15 mouse cellular contexts compared by ENCODE assay signal in genomic region chr7:107642586-107643275, GRCm38 (mm10). TPM values are rescaled to one million over a fixed set of nuclear protein-coding genes. Genes with fewer than 3 reads are reported as not detected.
DNase-seq lines count a peak whose midpoint lies in the region; ATAC-seq lines count a peak whose summit lies in the region.
"Had no signal": no experiment of that assay in that cellular context is flagged by ENCODE, and none has a peak within 500 bp of the region (broad histone marks: within the 10 kb centered on the region; RNA-seq: fewer than 3 reads in every experiment).

No protein-coding gene starts in this region.

- H3K9ac ChIP-seq in embryonic facial prominence, embryonic 13.5 days = no peak overlapping the region
- H3K9ac ChIP-seq: heart, embryonic 15.5 days; midbrain, embryonic 12.5 days had no signal

- H3K4me1 ChIP-seq in embryonic facial prominence, embryonic 13.5 days = peaks cover 12% of the 10 kb centered on the region
- no peaks in the 10 kb centered on the region for H3K4me1 ChIP-seq in embryonic facial prominence, embryonic 10.5 days
- H3K4me1 ChIP-seq: heart, embryonic 15.5 days; midbrain, embryonic 12.5 days had no signal

- H3K36me3 ChIP-seq in embryonic facial prominence, embryonic 13.5 days = peaks cover 3% of the 10 kb centered on the region; the same call in 1 of the 2 replicates
- H3K36me3 ChIP-seq in embryonic facial prominence, embryonic 10.5 days (replicated peaks) = no peaks in the 10 kb centered on the region
- H3K36me3 ChIP-seq: G1E; heart, embryonic 15.5 days; midbrain, embryonic 12.5 days had no signal

- H3K27me3 ChIP-seq in embryonic facial prominence, embryonic 13.5 days = no peaks in the 10 kb centered on the region
- H3K27me3 ChIP-seq in embryonic facial prominence, embryonic 10.5 days (replicated peaks; ENCODE audit: low read depth, poor library complexity, severe bottlenecking) = no peaks in the 10 kb centered on the region
- H3K27me3 ChIP-seq: heart, embryonic 15.5 days; midbrain, embryonic 12.5 days had no signal

- ATAC-seq in embryonic facial prominence, embryonic 13.5 days (ENCODE audit: insufficient number of reproducible peaks, insufficient read depth, low FRiP score, low TSS enrichment, low read depth) = peak; percentile 72; the same call in 1 of the 2 replicates
- ATAC-seq in monocyte, adult 5-6 weeks (replicated peaks; ENCODE audit: insufficient number of reproducible peaks, low FRiP score, low TSS enrichment, poor library complexity, severe bottlenecking) = no peak

- intact Hi-C loops in left cerebral cortex, postnatal 4 days (cut with DNase I) = no loop called here

- no peak overlapping the region for H3K4me3 ChIP-seq in embryonic facial prominence, embryonic 13.5 days
- no peak overlapping the region for H3K4me3 ChIP-seq in embryonic facial prominence, embryonic 10.5 days
- H3K4me3 ChIP-seq: heart, embryonic 15.5 days; midbrain, embryonic 12.5 days had no signal

- WGBS in embryonic facial prominence, embryonic 13.5 days = 65% methylated on average over 7 of the region's 7 CpGs
- WGBS in embryonic facial prominence, embryonic 10.5 days = 84% methylated on average over 7 of the region's 7 CpGs

- no peak for DNase-seq in embryonic facial prominence, embryonic 10.5 days (ENCODE audit: low spot score)
- DNase-seq in left cerebral cortex, postnatal 4 days = peak; percentile 89
- no peak for DNase-seq in left cerebral cortex, adult 9 months (ENCODE audit: low spot score in 2 of 2)
- DNase-seq in testis, postnatal 10 days (ENCODE audit: low spot score) = peak; percentile 62
- DNase-seq in testis, postnatal 14 days (ENCODE audit: low spot score) = no peak
- no peak for DNase-seq in urinary bladder, postnatal 14 days (ENCODE audit: low spot score)
- DNase-seq: kidney, adult 11 months; lung, adult 18-20 months; right cerebral cortex, adult 18-20 months; thymus, postnatal 25 days had no signal

- no peak overlapping the region for H3K4me2 ChIP-seq in embryonic facial prominence, embryonic 13.5 days
- H3K4me2 ChIP-seq: heart, embryonic 15.5 days; midbrain, embryonic 12.5 days had no signal

- H3K9me3 ChIP-seq in embryonic facial prominence, embryonic 13.5 days = peaks cover 4% of the 10 kb centered on the region; the same call in 1 of the 2 replicates
- H3K9me3 ChIP-seq in embryonic facial prominence, embryonic 10.5 days = no peaks in the 10 kb centered on the region; the same call in 1 of the 2 replicates
- H3K9me3 ChIP-seq: heart, embryonic 15.5 days; midbrain, embryonic 12.5 days had no signal

- peak overlapping the region; percentile 8 for H3K27ac ChIP-seq in embryonic facial prominence, embryonic 13.5 days
- H3K27ac ChIP-seq in embryonic facial prominence, embryonic 10.5 days (replicated peaks) = no peak overlapping the region
- H3K27ac ChIP-seq: heart, embryonic 15.5 days; midbrain, embryonic 12.5 days had no signal

RNA-seq across cellular contexts. Expression of gene 5330417H12Rik, which starts 17.8 kb away (rescaled TPM):
- polyA plus RNA-seq in embryonic facial prominence, embryonic 13.5 days (2015; fragmentation: Nextera tagmentation; extraction: Ambion mirVana) = not detected in 2 replicates
- polyA plus RNA-seq in embryonic facial prominence, embryonic 10.5 days (2016; fragmentation: Nextera tagmentation; extraction: Ambion mirVana) = not detected in 2 replicates
- total RNA-seq in left cerebral cortex, postnatal 4 days (2021) = not detected
- not detected in 3 replicates for total RNA-seq in monocyte, adult 5-6 weeks (2017)
- total RNA-seq: G1E had no signal
- polyA plus RNA-seq: G1E; heart, embryonic 15.5 days; midbrain, embryonic 12.5 days had no signal

RNA-seq across cellular contexts. Expression of gene Ppfibp2, which starts 47.7 kb away (rescaled TPM):
- polyA plus RNA-seq in embryonic facial prominence, embryonic 13.5 days (2015; fragmentation: Nextera tagmentation; extraction: Ambion mirVana) = 11.5 and 13.8 TPM in 2 replicates
- 21.5 and 24.0 TPM in 2 replicates for polyA plus RNA-seq in embryonic facial prominence, embryonic 10.5 days (2016; fragmentation: Nextera tagmentation; extraction: Ambion mirVana)
- 1 to 10 TPM; 2.6 to 2.9 TPM for total RNA-seq in left cerebral cortex, postnatal 4 days (2021)
- 7.1 to 20.0 TPM (median 12.9 TPM) in 3 replicates for total RNA-seq in monocyte, adult 5-6 weeks (2017)
- polyA plus RNA-seq: G1E had no signal

Comparison
In these comparisons a context has a peak if more than half of its experiments do, and no peak if none do; other contexts are left out.
1. DNase-seq: peak in left cerebral cortex, postnatal 4 days (single experiment) and testis, postnatal 10 days (single experiment); none in embryonic facial prominence, embryonic 10.5 days (single experiment), left cerebral cortex, adult 9 months (0 of 2), testis, postnatal 14 days (single experiment) and urinary bladder, postnatal 14 days (single experiment).